Mouse (Mus musculus) testis, adult 2 months (tissue): ENCODE measurements around the gene Cyp24a1.

ENCODE experiments used
- CTCF ChIP-seq: fragments of 200-500 bp; IDR thresholded peaks from 2 replicates; pipeline ENCODE4 v1.5.1; 2012; ENCODE audit warnings: low read depth, mild to moderate bottlenecking, inconsistent platforms, low read length, moderate library complexity; ENCODE audit not compliant: control insufficient read depth, insufficient read depth, insufficient replicate concordance
- POLR2A ChIP-seq: fragments of 200-500 bp; IDR thresholded peaks from 2 replicates; pipeline ENCODE4 v1.6.1; 2012; ENCODE audit warnings: low read depth, mild to moderate bottlenecking, inconsistent platforms, low read length, moderate library complexity; ENCODE audit not compliant: control insufficient read depth

DNA sequence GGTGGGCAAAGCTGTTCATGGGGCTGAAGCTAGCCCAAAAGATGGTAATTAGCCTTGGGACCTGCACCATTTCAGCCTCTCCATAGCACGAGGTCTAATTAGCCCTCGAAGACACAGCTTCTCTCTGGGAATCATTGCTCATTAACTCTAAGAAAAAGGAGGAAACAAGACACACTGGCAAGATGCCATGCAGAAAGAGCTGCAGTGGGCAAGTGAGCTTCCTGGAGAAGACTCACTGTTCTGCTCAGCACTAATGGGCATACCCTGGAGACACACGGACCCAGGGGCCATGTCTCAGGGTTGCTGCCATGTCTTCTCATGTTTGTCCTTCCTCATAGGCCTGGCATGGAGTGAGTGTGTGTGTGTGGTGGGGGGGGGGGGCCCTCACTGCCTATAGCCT is 47.2 kb upstream of the Cyp24a1 start:
- TF ChIP-seq POLR2A (no peak), CTCF (no peak)
